Mouse (Mus musculus) bone marrow macrophage, adult 2 months (primary cell): ENCODE data around the gene Maml2.

Experiments
- CTCF ChIP-seq: IDR thresholded peaks from 2 replicates; pipeline ENCODE4 v1.5.1; 2012; ENCODE audit warnings: low read depth, mild to moderate bottlenecking, low read length, moderate library complexity
- POLR2A ChIP-seq: IDR thresholded peaks from 2 replicates; pipeline ENCODE4 v1.6.1; 2012; ENCODE audit warnings: mild to moderate bottlenecking, low read depth, low read length, borderline replicate concordance

DNA sequence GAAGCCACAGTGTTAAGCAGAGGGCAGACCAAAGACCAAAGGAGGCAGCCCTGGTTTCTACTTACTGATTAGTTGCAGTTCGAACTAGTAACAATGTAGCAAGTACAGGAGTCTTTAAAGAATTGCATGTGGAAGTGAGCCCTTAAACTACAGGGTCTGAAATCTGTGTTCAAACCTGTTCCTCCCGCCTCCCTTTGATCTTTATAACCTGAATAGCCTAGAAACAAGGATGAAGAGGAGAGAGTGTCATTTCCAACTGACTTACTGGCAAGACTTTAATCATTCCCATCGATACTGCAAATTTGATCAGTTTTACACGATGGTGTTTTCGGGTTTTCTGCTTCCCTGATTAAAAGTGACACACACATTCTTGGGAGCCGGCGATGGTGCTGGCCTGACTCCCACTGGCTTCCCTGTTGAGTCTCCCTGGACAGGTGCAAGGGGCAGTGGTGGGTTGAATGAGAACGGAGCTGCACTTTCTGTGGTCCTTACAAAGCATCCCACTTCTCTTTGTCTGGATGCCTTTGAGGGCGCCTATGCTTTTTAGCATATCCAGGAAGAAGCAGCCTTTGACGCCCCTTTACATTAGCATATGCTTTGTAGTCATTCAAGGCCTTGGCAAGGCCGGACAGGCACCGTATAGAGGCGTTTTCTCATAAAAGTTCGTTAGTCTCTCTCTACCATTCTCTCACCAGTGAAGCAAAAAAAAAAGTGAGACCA is 401.5 kb downstream of the Maml2 start:
- TF ChIP-seq CTCF (no peak), POLR2A (no peak)
